Mouse (Mus musculus) liver, adult 2 months (tissue): Measurements from ENCODE around the gene Arhgap27. TPM values are rescaled to one million over a fixed set of nuclear protein-coding genes. Genes with fewer than 3 reads are reported as not detected.
A peak's percentile ranks its signal among the peaks of the same experiment; 100 is the strongest.

ENCODE experiments used
- DNase-seq: peaks from one replicate; pipeline ENCODE4 v3.0.0-alpha.2; 2011; ENCODE audit warnings: low read depth, low spot score; ENCODE audit errors: extremely low read depth
- H3K27ac ChIP-seq: fragments of 200-500 bp; replicated peaks from 2 replicates; pipeline ENCODE4 v1.5.1; 2012; ENCODE audit warnings: low read depth, mild to moderate bottlenecking, control low read depth, inconsistent platforms, low read length; ENCODE audit not compliant: insufficient read depth
- H3K27me3 ChIP-seq: fragments of 200-500 bp; 2 replicates; pipeline ENCODE4 v1.6.1; 2012; ENCODE audit warnings: mild to moderate bottlenecking, moderate library complexity, low read length, inconsistent platforms; ENCODE audit not compliant: control insufficient read depth, insufficient read depth
- H3K36me3 ChIP-seq: fragments of 200-500 bp; 2 replicates; pipeline ENCODE4 v1.6.1; 2012; ENCODE audit warnings: low read length, inconsistent platforms; ENCODE audit not compliant: control insufficient read depth, insufficient read depth
- H3K4me1 ChIP-seq: fragments of 200-500 bp; 2 replicates; pipeline ENCODE4 v1.6.1; 2011; ENCODE audit warnings: low read length; ENCODE audit not compliant: control insufficient read depth, insufficient read depth
- H3K4me3 ChIP-seq: fragments of 200-500 bp; 2 replicates; pipeline ENCODE4 v1.5.1; 2011; ENCODE audit warnings: low read depth, mild to moderate bottlenecking, control low read depth, low read length, moderate library complexity; ENCODE audit not compliant: insufficient read depth
- H3K79me2 ChIP-seq: fragments of 200-500 bp; 2 replicates; pipeline ENCODE4 v1.6.1; 2012; ENCODE audit warnings: inconsistent platforms, mild to moderate bottlenecking, low read length, moderate library complexity; ENCODE audit not compliant: control insufficient read depth, insufficient read depth
- H3K9ac ChIP-seq: fragments of 200-500 bp; 2 replicates; pipeline ENCODE4 v1.6.1; 2012; ENCODE audit warnings: low read depth, mild to moderate bottlenecking, control low read depth, inconsistent platforms, low read length
- CTCF ChIP-seq: fragments of 200-500 bp; IDR thresholded peaks from 2 replicates; pipeline ENCODE4 v1.5.1; 2011; ENCODE audit warnings: low read depth, low read length, control low read depth
- POLR2A ChIP-seq: fragments of 200-500 bp; IDR thresholded peaks from 2 replicates; pipeline ENCODE4 v1.6.1; 2011; ENCODE audit warnings: low read length, control low read depth; ENCODE audit not compliant: insufficient read depth; ENCODE audit errors: extremely low read depth
- WGBS: fragments of 180-500 bp; shearing (Covaris S2); methylation state at CpG from one replicate; pipeline ENCODE4 v1.1.7; 2018; 5-methylcytosine and 5-hydroxymethylcytosine counted together
- polyA plus RNA-seq: library from polyadenylated mRNA; depleted of rRNA; stranded (reverse); fragments of >200 nt; gene quantifications from 2 replicates; pipeline ENCODE4 v1.2.3, GENCODE M21; 2012; rRNA removed
- total RNA-seq: library from RNA; depleted of rRNA; stranded (reverse); fragments of >200 nt; gene quantifications from 2 replicates; pipeline ENCODE4 v1.2.3, GENCODE M21; 2014; rRNA removed

Arhgap27 gene
- total and polyA plus RNA-seq, 2 experiments: 0.55 to 3.0 TPM

DNA sequence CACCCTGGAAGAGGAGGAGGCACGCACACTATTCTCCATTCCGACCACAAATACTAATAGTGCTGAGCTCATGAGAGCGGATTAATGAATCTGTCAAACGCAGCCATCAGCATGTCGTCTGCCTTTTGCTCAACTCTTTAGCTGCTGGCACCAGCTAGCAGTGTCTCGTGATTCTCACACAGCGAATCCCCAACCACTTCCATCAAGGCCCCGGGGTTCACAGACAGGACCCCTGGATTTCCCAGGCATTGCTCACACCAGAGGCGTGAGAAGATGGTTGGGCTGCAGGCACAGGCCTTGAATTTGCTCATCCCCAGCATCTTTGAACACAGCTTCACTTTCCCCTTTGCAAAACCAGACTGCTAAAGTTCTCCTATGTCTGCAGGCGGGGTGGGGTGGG lies 78.2 kb downstream of the Arhgap27 start:
- Histone ChIP-seq H3K27ac (no peak overlapping the region), H3K79me2 (no peaks in the 10 kb centered on the region), H3K4me1 (no peaks in the 10 kb centered on the region), H3K36me3 (no peaks in the 10 kb centered on the region), H3K27me3 (no peaks in the 10 kb centered on the region), H3K4me3 (no peak overlapping the region), H3K9ac (no peak overlapping the region)
- no peak for DNase-seq
- no peak for TF ChIP-seq CTCF
- TF ChIP-seq POLR2A: no peak
- 95% methylated on average over 10 of the region's 10 CpGs for WGBS

DNA sequence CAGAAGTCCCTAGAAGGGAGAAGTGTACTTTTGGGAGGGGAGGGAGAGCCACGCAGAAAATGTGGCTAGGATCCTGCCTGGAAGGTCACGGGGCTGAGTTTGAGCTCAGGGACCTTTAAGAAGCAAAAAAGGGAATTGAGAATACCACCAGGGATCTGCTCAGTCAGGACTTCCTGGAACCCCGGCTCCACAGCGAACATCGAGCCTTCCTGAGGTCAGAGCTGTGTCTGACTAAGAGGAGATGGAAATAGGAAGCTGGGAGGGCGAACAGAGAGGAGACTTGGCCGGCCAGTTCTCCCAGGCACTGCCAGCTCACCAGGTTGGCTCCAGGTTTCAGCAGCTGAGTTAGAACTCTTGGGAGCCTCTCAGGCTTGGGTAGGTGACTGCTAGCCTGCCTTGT lies 81.7 kb downstream of the Arhgap27 start:
- H3K27ac ChIP-seq: no peak overlapping the region
- H3K4me3 ChIP-seq: no peak overlapping the region
- H3K79me2 ChIP-seq: no peaks in the 10 kb centered on the region
- peak; percentile 38 for DNase-seq
- H3K27me3 ChIP-seq: no peaks in the 10 kb centered on the region
- no peaks in the 10 kb centered on the region for H3K36me3 ChIP-seq
- H3K4me1 ChIP-seq: no peaks in the 10 kb centered on the region
- 57% methylated on average over 7 of the region's 7 CpGs for WGBS
- TF ChIP-seq POLR2A (no peak), CTCF (no peak)
- H3K9ac ChIP-seq: no peak overlapping the region

Other genes starting within 250 kb of the Arhgap27 start
- 10.2 and 10.5 TPM in 2 replicates for gene Hexim1, start 247.5 kb downstream of the Arhgap27 start, total RNA-seq
- gene Hexim1, start 247.5 kb downstream of the Arhgap27 start, polyA plus RNA-seq: 12.1 and 13.5 TPM in 2 replicates
- 1.3 and 1.8 TPM in 2 replicates for gene Hexim2, start 231.3 kb downstream of the Arhgap27 start, total RNA-seq
- gene Hexim2, start 231.3 kb downstream of the Arhgap27 start, polyA plus RNA-seq: 1.6 and 1.9 TPM in 2 replicates
- 0.46 and 0.74 TPM in 2 replicates for gene Fmnl1, start 192.6 kb downstream of the Arhgap27 start, total RNA-seq
- 0.86 and 2.2 TPM in 2 replicates for gene Fmnl1, start 192.6 kb downstream of the Arhgap27 start, polyA plus RNA-seq
- gene 1700023F06Rik, start 155.1 kb downstream of the Arhgap27 start, total RNA-seq: not detected in 2 replicates
- not detected in 2 replicates for gene 1700023F06Rik, start 155.1 kb downstream of the Arhgap27 start, polyA plus RNA-seq
- not detected in 2 replicates for gene Spata32, start 145.3 kb downstream of the Arhgap27 start, total RNA-seq
- gene Spata32, start 145.3 kb downstream of the Arhgap27 start, polyA plus RNA-seq: not detected in 2 replicates
- 1.4 and 2.2 TPM in 2 replicates for gene Map3k14, start 96.2 kb downstream of the Arhgap27 start, total RNA-seq
- 2.0 and 2.1 TPM in 2 replicates for gene Map3k14, start 96.2 kb downstream of the Arhgap27 start, polyA plus RNA-seq
- gene Plekhm1, start 49.0 kb upstream of the Arhgap27 start, total RNA-seq: 3.5 and 6.0 TPM in 2 replicates
- 8.0 and 9.8 TPM in 2 replicates for gene Plekhm1, start 49.0 kb upstream of the Arhgap27 start, polyA plus RNA-seq
- not detected in 2 replicates for gene Lrrc37a, start 140.9 kb upstream of the Arhgap27 start, total RNA-seq
- not detected in 2 replicates for gene Lrrc37a, start 140.9 kb upstream of the Arhgap27 start, polyA plus RNA-seq